Mouse (Mus musculus): ENCODE measurements around the gene Slco3a1. TPM values are rescaled to one million over a fixed set of nuclear protein-coding genes. Genes with fewer than 3 reads are reported as not detected.

The Slco3a1 gene
- polyA plus RNA-seq, 1 experiment from 2014 or later, result 6.7 TPM

GRCm38 (mm10) chr7:74346451-74346850, 208.1 kb downstream of the Slco3a1 start:
- WGBS, result 70% methylated on average over 3 of the region's 3 CpGs
- H3K9me3 ChIP-seq (ENCODE audit: control insufficient read depth, low read length), result no peaks in the 10 kb centered on the region
- no peaks in the 10 kb centered on the region for H3K27me3 ChIP-seq (replicated peaks; ENCODE audit: control insufficient read depth, insufficient read depth, low read length)
- ATAC-seq, result no peak
- H3K9ac ChIP-seq (ENCODE audit: low read depth, low read length), result no peak overlapping the region
- H3K4me3 ChIP-seq (ENCODE audit: low read length), result no peak overlapping the region
- H3K4me1 ChIP-seq (ENCODE audit: control insufficient read depth, insufficient read depth, low read length), result no peaks in the 10 kb centered on the region; the same call in 1 of the 2 replicates
- no peak overlapping the region for H3K4me2 ChIP-seq (ENCODE audit: low read depth, low read length)
- no peaks in the 10 kb centered on the region for H3K36me3 ChIP-seq (ENCODE audit: control insufficient read depth, insufficient read depth, low read length)
- H3K27ac ChIP-seq (ENCODE audit: low read length), result no peak overlapping the region

- Histone ChIP-seq H3K4me3 (ENCODE audit: low read length) (no peak overlapping the region), H3K36me3 (ENCODE audit: control insufficient read depth, insufficient read depth, low read length) (no peaks in the 10 kb centered on the region), H3K27ac (ENCODE audit: low read length) (peak overlapping the region; percentile 27; the same call in 1 of the 2 replicates), H3K27me3 (replicated peaks; ENCODE audit: control insufficient read depth, insufficient read depth, low read length) (no peaks in the 10 kb centered on the region), H3K4me2 (ENCODE audit: low read depth, low read length) (no peak overlapping the region), H3K9ac (ENCODE audit: low read depth, low read length) (no peak overlapping the region), H3K9me3 (ENCODE audit: control insufficient read depth, low read length) (no peaks in the 10 kb centered on the region), H3K4me1 (ENCODE audit: control insufficient read depth, insufficient read depth, low read length) (no peaks in the 10 kb centered on the region; the same call in 1 of the 2 replicates)
- peak; percentile 97 for ATAC-seq
- 49% methylated on average over 4 of the region's 4 CpGs for WGBS
These were observed 213.3 kb downstream of the Slco3a1 start for GRCm38 (mm10) chr7:74341149-74341805.

GRCm38 (mm10) chr7:74340419-74340954, 214.1 kb downstream of the Slco3a1 start:
- no peak for ATAC-seq
- no peak overlapping the region for H3K9ac ChIP-seq (ENCODE audit: low read depth, low read length)
- H3K4me2 ChIP-seq (ENCODE audit: low read depth, low read length), result no peak overlapping the region
- no peak overlapping the region for H3K4me3 ChIP-seq (ENCODE audit: low read length)
- H3K36me3 ChIP-seq (ENCODE audit: control insufficient read depth, insufficient read depth, low read length), result no peaks in the 10 kb centered on the region
- no peaks in the 10 kb centered on the region; the same call in 1 of the 2 replicates for H3K4me1 ChIP-seq (ENCODE audit: control insufficient read depth, insufficient read depth, low read length)
- H3K9me3 ChIP-seq (ENCODE audit: control insufficient read depth, low read length), result no peaks in the 10 kb centered on the region
- 85% methylated on average over 8 of the region's 8 CpGs for WGBS
- no peaks in the 10 kb centered on the region for H3K27me3 ChIP-seq (replicated peaks; ENCODE audit: control insufficient read depth, insufficient read depth, low read length)
- no peak overlapping the region for H3K27ac ChIP-seq (ENCODE audit: low read length)

GRCm38 (mm10) chr7:74337677-74338420, 216.7 kb downstream of the Slco3a1 start:
- no peak overlapping the region for H3K27ac ChIP-seq (ENCODE audit: low read length)
- no peaks in the 10 kb centered on the region for H3K27me3 ChIP-seq (replicated peaks; ENCODE audit: control insufficient read depth, insufficient read depth, low read length)
- no peaks in the 10 kb centered on the region for H3K36me3 ChIP-seq (ENCODE audit: control insufficient read depth, insufficient read depth, low read length)
- WGBS, result 75% methylated on average over 6 of the region's 6 CpGs
- no peaks in the 10 kb centered on the region; the same call in 1 of the 2 replicates for H3K4me1 ChIP-seq (ENCODE audit: control insufficient read depth, insufficient read depth, low read length)
- no peak overlapping the region for H3K9ac ChIP-seq (ENCODE audit: low read depth, low read length)
- no peaks in the 10 kb centered on the region for H3K9me3 ChIP-seq (ENCODE audit: control insufficient read depth, low read length)
- no peak for ATAC-seq
- H3K4me3 ChIP-seq (ENCODE audit: low read length), result no peak overlapping the region
- H3K4me2 ChIP-seq (ENCODE audit: low read depth, low read length), result no peak overlapping the region

GRCm38 (mm10) chr7:74332323-74332722, 222.3 kb downstream of the Slco3a1 start:
- no peak overlapping the region for H3K27ac ChIP-seq (ENCODE audit: low read length)
- H3K9me3 ChIP-seq (ENCODE audit: control insufficient read depth, low read length), result no peaks in the 10 kb centered on the region
- H3K4me3 ChIP-seq (ENCODE audit: low read length), result no peak overlapping the region
- H3K4me2 ChIP-seq (ENCODE audit: low read depth, low read length), result no peak overlapping the region
- ATAC-seq, result no peak
- no peak overlapping the region for H3K9ac ChIP-seq (ENCODE audit: low read depth, low read length)
- no peaks in the 10 kb centered on the region for H3K36me3 ChIP-seq (ENCODE audit: control insufficient read depth, insufficient read depth, low read length)
- 90% methylated on average over 3 of the region's 3 CpGs for WGBS
- no peaks in the 10 kb centered on the region for H3K4me1 ChIP-seq (ENCODE audit: control insufficient read depth, insufficient read depth, low read length)
- H3K27me3 ChIP-seq (replicated peaks; ENCODE audit: control insufficient read depth, insufficient read depth, low read length), result no peaks in the 10 kb centered on the region

GRCm38 (mm10) chr7:74330858-74331726, 223.5 kb downstream of the Slco3a1 start:
- Histone ChIP-seq H3K36me3 (ENCODE audit: control insufficient read depth, insufficient read depth, low read length) (no peaks in the 10 kb centered on the region), H3K4me2 (ENCODE audit: low read depth, low read length) (no peak overlapping the region), H3K4me1 (ENCODE audit: control insufficient read depth, insufficient read depth, low read length) (no peaks in the 10 kb centered on the region), H3K4me3 (ENCODE audit: low read length) (no peak overlapping the region), H3K27ac (ENCODE audit: low read length) (no peak overlapping the region), H3K27me3 (replicated peaks; ENCODE audit: control insufficient read depth, insufficient read depth, low read length) (no peaks in the 10 kb centered on the region), H3K9ac (ENCODE audit: low read depth, low read length) (no peak overlapping the region), H3K9me3 (ENCODE audit: control insufficient read depth, low read length) (no peaks in the 10 kb centered on the region)
- WGBS, result 57% methylated on average over 7 of the region's 7 CpGs
- ATAC-seq, result no peak

GRCm38 (mm10) chr7:74330117-74330857, 224.3 kb downstream of the Slco3a1 start:
- Histone ChIP-seq H3K4me2 (ENCODE audit: low read depth, low read length) (no peak overlapping the region), H3K27ac (ENCODE audit: low read length) (no peak overlapping the region), H3K9me3 (ENCODE audit: control insufficient read depth, low read length) (no peaks in the 10 kb centered on the region), H3K4me3 (ENCODE audit: low read length) (no peak overlapping the region), H3K36me3 (ENCODE audit: control insufficient read depth, insufficient read depth, low read length) (no peaks in the 10 kb centered on the region), H3K4me1 (ENCODE audit: control insufficient read depth, insufficient read depth, low read length) (no peaks in the 10 kb centered on the region), H3K9ac (ENCODE audit: low read depth, low read length) (no peak overlapping the region), H3K27me3 (replicated peaks; ENCODE audit: control insufficient read depth, insufficient read depth, low read length) (no peaks in the 10 kb centered on the region)
- no peak for ATAC-seq
- WGBS, result 71% methylated on average over 7 of the region's 7 CpGs

- Histone ChIP-seq H3K27ac (ENCODE audit: low read length) (no peak overlapping the region), H3K4me2 (ENCODE audit: low read depth, low read length) (no peak overlapping the region), H3K4me1 (ENCODE audit: control insufficient read depth, insufficient read depth, low read length) (0 out of 2 replicates have a peak, but pooled peaks cover 2% of the 10 kb centered on the region), H3K4me3 (ENCODE audit: low read length) (no peak overlapping the region), H3K27me3 (replicated peaks; ENCODE audit: control insufficient read depth, insufficient read depth, low read length) (no peaks in the 10 kb centered on the region), H3K36me3 (ENCODE audit: control insufficient read depth, insufficient read depth, low read length) (no peaks in the 10 kb centered on the region), H3K9ac (ENCODE audit: low read depth, low read length) (no peak overlapping the region), H3K9me3 (ENCODE audit: control insufficient read depth, low read length) (no peaks in the 10 kb centered on the region)
- no peak for ATAC-seq
- WGBS, result 79% methylated on average over 1 of the region's 1 CpGs
These were observed 225.6 kb downstream of the Slco3a1 start for GRCm38 (mm10) chr7:74329004-74329403.
